Mouse (Mus musculus): ENCODE data around the gene Fpr1.
"Not testable (repeated sequence)": the region's sequence is repeated elsewhere in the genome, so short reads cannot be mapped to it uniquely, and the experiment has no call there.

Gene Fpr1

GRCm38 (mm10) chr17:17849906-17850712 is 33.6 kb downstream of the Fpr1 start:
- DNase-seq (ENCODE audit: low spot score in 2 of 2): no peak

- no peak for DNase-seq (ENCODE audit: low spot score in 2 of 2)
Measured at GRCm38 (mm10) chr17:17848988-17849387, 34.8 kb downstream of the Fpr1 start.

GRCm38 (mm10) chr17:17845187-17846027 is 38.3 kb downstream of the Fpr1 start:
- DNase-seq (ENCODE audit: low spot score in 2 of 2): no peak

- not testable (repeated sequence) for DNase-seq (ENCODE audit: low spot score in 2 of 2)
Measured at GRCm38 (mm10) chr17:17844606-17845005, 39.1 kb downstream of the Fpr1 start.

DNA sequence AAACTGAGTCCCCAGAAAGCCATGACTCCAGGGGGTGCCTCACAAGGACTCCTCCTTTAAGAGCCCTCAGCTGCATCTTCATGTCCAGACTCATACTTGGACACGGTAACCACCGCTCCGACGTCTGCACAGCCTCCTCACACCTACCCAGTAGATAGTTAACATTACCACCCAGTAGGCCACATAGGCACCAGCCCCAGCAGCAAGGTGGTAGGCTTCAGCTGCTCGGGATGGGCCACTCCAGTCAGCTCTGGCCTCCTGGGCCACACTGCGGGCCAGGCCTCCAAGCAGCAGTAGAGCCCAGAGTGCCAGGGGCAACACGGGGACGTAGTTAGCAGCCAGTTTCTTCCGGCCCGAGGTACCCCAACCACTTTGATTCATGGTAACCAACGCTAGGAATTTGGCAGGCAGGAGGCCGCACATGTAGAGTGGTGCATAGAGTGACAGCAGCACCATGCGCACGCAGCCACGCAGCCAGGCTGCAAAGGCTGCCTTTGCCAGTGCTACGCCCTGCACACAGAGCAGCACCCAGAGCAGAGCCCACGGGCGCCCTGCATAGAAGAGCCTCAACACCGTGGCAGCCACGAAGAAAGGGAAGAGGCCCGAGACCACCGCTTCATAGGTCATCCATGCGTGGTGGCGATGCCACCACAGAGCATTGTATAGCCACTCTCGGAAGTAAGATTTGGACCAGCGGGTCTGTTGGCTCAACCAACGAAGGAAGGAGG is 40.0 kb downstream of the Fpr1 start:
- DNase-seq (ENCODE audit: low spot score in 2 of 2): no peak

- DNase-seq (ENCODE audit: low spot score in 2 of 2): no peak
Measured at GRCm38 (mm10) chr17:17840796-17841195, 42.9 kb downstream of the Fpr1 start.

GRCm38 (mm10) chr17:17839276-17839675 is 44.5 kb downstream of the Fpr1 start:
- no peak for DNase-seq (ENCODE audit: low spot score in 2 of 2)

DNA sequence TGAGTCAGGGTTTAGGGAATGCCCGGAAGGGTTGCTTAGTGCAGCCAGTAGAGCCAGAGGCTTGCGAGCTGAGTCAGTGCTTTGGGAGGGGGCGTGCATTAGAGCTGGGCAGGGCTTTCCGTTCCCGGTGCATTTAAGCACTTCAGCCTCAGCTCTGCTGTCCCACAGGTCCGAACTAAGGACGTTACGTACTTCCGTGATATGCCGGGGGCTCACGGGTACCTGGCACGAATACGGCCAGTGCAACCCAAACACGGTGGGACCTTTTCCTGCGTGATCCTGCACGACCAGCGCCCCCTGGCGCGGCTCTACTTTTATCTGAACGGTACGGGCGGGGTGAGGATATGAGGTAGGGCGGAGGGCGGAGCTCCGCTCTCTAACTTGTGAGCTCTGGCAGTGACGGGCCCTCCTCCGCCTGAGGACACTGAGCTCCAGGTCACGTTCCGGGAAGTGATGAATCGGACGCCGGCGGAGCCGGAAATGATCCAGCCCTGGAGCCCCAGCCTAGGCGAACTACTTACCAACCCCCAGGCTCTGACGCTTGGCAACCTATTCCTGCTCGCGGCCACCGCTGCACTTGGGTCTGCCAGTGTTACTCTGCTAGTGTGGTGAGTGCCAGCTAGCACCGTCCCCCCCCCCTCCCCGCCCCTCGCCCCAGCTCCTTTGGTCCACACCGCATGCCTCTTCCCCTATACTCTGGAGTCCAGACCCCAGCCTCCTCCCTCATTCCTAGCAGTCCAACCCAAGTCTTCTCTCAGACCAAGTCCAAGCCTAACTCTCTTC is 45.6 kb downstream of the Fpr1 start:
- DNase-seq (ENCODE audit: low spot score in 2 of 2): peak; percentile 97 to 98

- DNase-seq (ENCODE audit: low spot score in 2 of 2): no peak
Measured at GRCm38 (mm10) chr17:17837426-17837825, 46.3 kb downstream of the Fpr1 start.

DNA sequence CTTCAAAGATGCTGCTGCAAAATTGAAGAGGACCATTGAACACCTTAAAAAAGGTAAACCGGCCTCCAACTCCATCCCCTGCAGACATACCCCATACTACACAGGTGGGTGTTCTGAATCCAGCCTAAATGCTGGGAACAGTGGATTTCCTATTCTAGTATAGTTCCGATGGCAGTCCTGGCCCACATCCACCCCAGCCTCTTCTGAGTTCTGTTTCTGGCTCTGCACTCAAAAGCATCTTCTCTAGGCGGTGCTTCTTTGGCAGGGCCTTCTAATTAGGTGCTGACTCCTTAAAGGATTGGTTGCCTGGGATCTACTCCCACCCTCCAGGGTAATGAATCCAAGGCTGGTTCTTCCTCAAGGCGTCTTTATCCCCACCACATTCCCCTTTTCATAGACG is 47.6 kb downstream of the Fpr1 start:
- DNase-seq (ENCODE audit: low spot score in 2 of 2): peak in 1 of 2 experiments; percentile 29

GRCm38 (mm10) chr17:17834896-17835295 is 48.8 kb downstream of the Fpr1 start:
- no peak for DNase-seq (ENCODE audit: low spot score in 2 of 2)

- no peak for DNase-seq (ENCODE audit: low spot score in 2 of 2)
Measured at GRCm38 (mm10) chr17:17830731-17831130, 53.0 kb downstream of the Fpr1 start.

- DNase-seq (ENCODE audit: low spot score in 2 of 2): no peak
Measured at GRCm38 (mm10) chr17:17829816-17830535, 53.8 kb downstream of the Fpr1 start.

DNA sequence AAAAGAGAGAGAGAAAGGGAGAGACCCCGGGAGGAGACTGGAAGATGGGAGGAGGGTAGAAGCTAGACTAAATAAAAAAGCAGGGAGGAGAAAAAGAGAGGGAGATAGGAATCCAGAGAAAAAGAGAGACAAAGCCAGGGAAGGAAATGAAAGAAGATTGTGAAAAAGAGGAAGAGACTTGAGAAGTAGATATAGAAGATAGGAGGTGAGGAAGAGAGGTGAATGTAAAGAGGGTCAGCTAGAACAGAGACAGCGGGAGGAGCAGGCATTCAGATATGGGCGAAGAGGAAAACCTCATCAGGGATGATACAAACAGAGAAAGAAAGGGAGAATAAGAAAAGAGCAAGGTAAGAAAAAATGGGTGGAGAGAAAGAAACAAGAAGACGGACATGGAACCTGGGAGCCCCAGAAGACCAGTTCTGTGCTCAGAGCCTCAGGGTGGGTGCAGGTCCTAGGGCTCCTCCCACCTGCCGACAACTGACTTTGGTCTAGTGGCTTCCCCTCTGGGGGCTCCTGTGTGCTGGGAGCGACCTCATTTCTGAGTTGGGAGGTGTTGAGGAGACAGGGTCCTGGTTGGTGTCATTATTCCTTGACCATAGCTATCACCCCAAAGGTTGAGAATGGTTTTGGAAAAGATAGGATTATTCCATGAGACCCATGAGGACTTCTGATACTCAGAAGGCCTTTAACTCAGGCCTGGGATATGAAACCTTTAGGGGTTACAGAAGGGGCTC is 54.5 kb downstream of the Fpr1 start:
- no peak for DNase-seq (ENCODE audit: low spot score in 2 of 2)

GRCm38 (mm10) chr17:17828191-17828981 is 55.4 kb downstream of the Fpr1 start:
- DNase-seq (ENCODE audit: low spot score in 2 of 2): peak in 1 of 2 experiments; percentile 32

GRCm38 (mm10) chr17:17827658-17828190 is 56.0 kb downstream of the Fpr1 start:
- peak in 1 of 2 experiments; percentile 23 for DNase-seq (ENCODE audit: low spot score in 2 of 2)

DNA sequence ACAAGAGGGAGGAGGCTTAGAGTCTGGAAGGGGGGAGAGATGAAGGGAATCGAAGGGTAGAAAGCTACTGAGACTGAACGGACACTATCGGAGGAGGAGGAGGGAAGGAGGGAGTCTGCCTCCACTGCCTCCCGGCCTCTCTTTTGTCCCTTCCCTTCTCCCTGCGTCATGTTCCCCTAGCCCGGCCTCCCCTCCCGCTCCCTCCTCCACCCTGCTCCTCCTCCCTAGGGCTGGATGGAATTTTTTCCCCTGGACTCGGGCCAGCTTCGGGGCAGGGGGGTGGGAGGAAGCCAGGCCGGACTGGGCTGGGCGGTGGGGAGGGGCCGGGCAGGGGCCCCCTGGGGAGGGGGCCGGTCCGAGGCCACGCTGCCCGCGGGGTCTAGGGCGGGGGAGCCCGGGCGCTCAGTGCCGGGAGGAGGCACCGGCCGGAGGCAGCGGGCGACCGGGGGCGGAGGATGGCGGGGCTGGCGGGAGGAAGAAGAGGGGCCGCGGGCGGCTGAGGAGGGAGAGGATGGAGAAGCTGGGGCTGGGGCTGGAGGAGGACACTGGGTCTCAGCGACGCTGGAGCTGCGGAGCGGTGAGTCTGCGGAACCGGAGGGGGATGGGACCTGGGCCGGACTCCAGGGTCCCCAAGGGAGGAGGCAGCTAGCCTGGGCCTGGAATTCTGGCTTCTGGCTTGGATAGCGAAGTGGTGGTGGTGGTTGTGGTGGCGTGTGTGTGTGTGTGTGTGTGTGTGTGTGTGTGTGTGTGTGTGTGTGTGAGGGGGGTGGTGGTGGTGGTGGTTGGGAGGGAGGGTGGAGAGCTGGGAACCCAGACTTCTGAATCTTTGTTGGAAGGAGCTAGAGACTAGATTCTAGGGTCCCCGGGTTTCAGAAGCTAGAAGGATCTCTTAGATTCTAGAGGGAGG is 56.7 kb downstream of the Fpr1 start, which contains the start of gene Spaca6:
Gene Spaca6, plus strand, starts transcription at position 408 of the 907 bp plus-strand sequence.
- peak; percentile 78 to 88 for DNase-seq (ENCODE audit: low spot score in 2 of 2)
